Mouse (Mus musculus): ENCODE results near the gene Klf13.

- no peak for TF ChIP-seq POLR2A (IDR thresholded peaks at IDR 0.05; ENCODE audit: borderline replicate concordance, control insufficient read depth, low read depth, low read length)
- TF ChIP-seq CTCF (IDR thresholded peaks at IDR 0.05; ENCODE audit: control insufficient read depth, insufficient read depth, low read length) = no peak
Measured at GRCm38 (mm10) chr7:63905642-63906041, 33.1 kb downstream of the Klf13 start.
